Mouse (Mus musculus) adipose tissue, adult 10 weeks (tissue): ENCODE measurements around the gene Nbeal2. TPM values are rescaled to one million over a fixed set of nuclear protein-coding genes. Genes with fewer than 3 reads are reported as not detected.

ENCODE experiments used
- polyA plus RNA-seq: library from polyadenylated mRNA; stranded (reverse); fragments of 350-450 nt; fragmentation: Illumina TruSeq; extraction: RNeasy Lipid Tissue Mini Kit (QIAGEN cat#74804); gene quantifications from one replicate; pipeline ENCODE4 v1.2.3, GENCODE M21; 2014; ENCODE audit warnings: low read depth, low replicate concordance

The Nbeal2 gene
- polyA plus RNA-seq = 10.3 TPM

GRCm38 (mm10) chr9:110653655-110654461 lies at the start of gene Nbeal2:
Gene Nbeal2 (minus strand): TSS chr9:110654161.

GRCm38 (mm10) chr9:110656249-110657221 lies 2.6 kb upstream of the Nbeal2 start, which contains the start of gene Ccdc12:
Gene Ccdc12 (plus strand): TSS chr9:110656503.

GRCm38 (mm10) chr9:110624361-110625166 lies 29.4 kb downstream of the Nbeal2 start, which contains the start of gene Nradd:
Gene Nradd (minus strand): TSS chr9:110624452.

Other genes with a start within 250 kb of the Nbeal2 start
- gene Ptpn23, start 245.9 kb downstream of the Nbeal2 start, polyA plus RNA-seq = 30.8 TPM
- not detected for gene Ngp, start 234.4 kb downstream of the Nbeal2 start, polyA plus RNA-seq
- 10.0 TPM for gene Klhl18, start 177.5 kb downstream of the Nbeal2 start, polyA plus RNA-seq
- gene Kif9, start 177.2 kb downstream of the Nbeal2 start, polyA plus RNA-seq = 9.6 TPM
- gene Setd2, start 121.6 kb downstream of the Nbeal2 start, polyA plus RNA-seq = 36.5 TPM
- gene Nradd, start 29.7 kb downstream of the Nbeal2 start, polyA plus RNA-seq = 11.8 TPM
- 64.3 TPM for gene Ccdc12, start 2.3 kb upstream of the Nbeal2 start, polyA plus RNA-seq
- not detected for gene Myl3, start 87.7 kb upstream of the Nbeal2 start, polyA plus RNA-seq
- gene Pth1r, start 93.0 kb upstream of the Nbeal2 start, polyA plus RNA-seq = 6.6 TPM
- 1.1 TPM for gene Prss42, start 144.0 kb upstream of the Nbeal2 start, polyA plus RNA-seq
- gene Prss44, start 159.8 kb upstream of the Nbeal2 start, polyA plus RNA-seq = 0.50 TPM
- gene Prss43, start 172.5 kb upstream of the Nbeal2 start, polyA plus RNA-seq = 0.55 TPM
- 0.77 TPM for gene Prss45, start 180.4 kb upstream of the Nbeal2 start, polyA plus RNA-seq
- gene Prss46, start 190.3 kb upstream of the Nbeal2 start, polyA plus RNA-seq = 1.9 TPM
- 0.56 TPM for gene Prss50, start 203.8 kb upstream of the Nbeal2 start, polyA plus RNA-seq
- gene Als2cl, start 225.7 kb upstream of the Nbeal2 start, polyA plus RNA-seq = 15.2 TPM
- gene Tmie, start 226.0 kb upstream of the Nbeal2 start, polyA plus RNA-seq = 1.6 TPM